8 mouse cellular contexts compared by ENCODE assay signal in the genomic region with DNA sequence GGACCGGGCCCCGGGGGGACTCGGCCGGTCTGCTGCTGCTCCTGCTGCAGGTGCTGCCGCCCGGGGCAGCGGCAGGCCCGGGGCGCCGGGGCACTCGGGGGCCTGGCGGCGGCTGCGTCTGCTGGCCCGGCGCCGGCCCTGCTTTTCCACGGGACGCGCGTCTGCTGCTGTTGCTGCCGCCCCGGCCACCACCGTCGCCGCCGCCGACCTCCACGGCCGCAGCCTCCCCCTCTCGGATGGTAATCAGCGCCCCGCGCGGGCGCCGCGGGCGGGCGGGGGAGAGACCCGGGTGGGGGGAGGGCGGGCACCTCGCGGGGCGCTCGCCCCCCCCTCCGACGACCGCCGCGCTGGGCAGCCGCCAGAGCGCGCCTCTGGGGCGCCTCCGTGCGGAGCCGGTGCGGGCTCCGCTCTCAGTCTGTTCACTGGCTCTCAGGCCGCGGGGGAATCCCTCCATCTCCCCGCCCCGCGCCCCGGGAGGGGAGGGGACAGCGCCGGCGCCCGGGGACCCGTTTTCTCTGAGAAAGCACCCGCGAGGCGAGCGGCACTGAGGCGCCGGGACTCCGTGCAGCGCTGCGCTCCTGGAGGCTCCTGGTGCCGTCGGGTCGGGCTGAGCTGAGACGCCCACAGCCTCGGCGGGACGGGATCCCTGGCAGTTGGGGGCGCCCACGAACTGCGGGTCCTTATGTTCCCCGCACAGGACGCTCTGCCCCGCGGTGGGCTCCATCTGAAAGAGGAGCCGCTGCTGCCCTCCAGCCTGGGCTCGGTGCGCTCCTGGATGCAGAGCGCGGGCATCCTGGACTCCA. TPM values are rescaled to one million over a fixed set of nuclear protein-coding genes. Genes with fewer than 3 reads are reported as not detected.
DNase-seq lines count a peak whose midpoint lies in the region; ATAC-seq and TF ChIP-seq lines count a peak whose summit lies in the region.

No protein-coding gene starts in this region.

- peak overlapping the region; percentile 16; the same call in 1 of the 2 replicates for H3K27ac ChIP-seq in gastrocnemius, adult 2 months
- H3K27ac ChIP-seq in forebrain, embryonic 10.5 days: peak overlapping the region; percentile 88
- H3K27ac ChIP-seq in hindbrain, embryonic 14.5 days: peak overlapping the region; percentile 85
- no peak overlapping the region for H3K27ac ChIP-seq in liver, embryonic 11.5 days (ENCODE audit: low read depth, low read length)
- H3K27ac ChIP-seq in neural tube, embryonic 12.5 days: peak overlapping the region; percentile 50

- peaks cover 9% of the 10 kb centered on the region for H3K36me3 ChIP-seq in forebrain, embryonic 10.5 days (replicated peaks)
- no peaks in the 10 kb centered on the region for H3K36me3 ChIP-seq in hindbrain, embryonic 14.5 days (replicated peaks; ENCODE audit: control insufficient read depth, insufficient read depth)
- no peaks in the 10 kb centered on the region for H3K36me3 ChIP-seq in liver, embryonic 11.5 days (ENCODE audit: control insufficient read depth, insufficient read depth, low read length)
- H3K36me3 ChIP-seq in neural tube, embryonic 12.5 days: no peaks in the 10 kb centered on the region

- peak; percentile 55 for DNase-seq in gastrocnemius, adult 2 months
- DNase-seq in gastrocnemius, adult 18-20 months (ENCODE audit: low spot score): no peak
- DNase-seq in adrenal gland, adult 2 months: peak; percentile 74
- DNase-seq in forebrain, embryonic 10.5 days (ENCODE audit: extremely low spot score, low spot score): peak; percentile 57
- peak; percentile 67 for DNase-seq in hindbrain, embryonic 14.5 days (ENCODE audit: low spot score)
- DNase-seq in liver, embryonic 11.5 days (ENCODE audit: low spot score): no peak
- DNase-seq in thymus, postnatal 25 days: peak; percentile 31

- peak overlapping the region; percentile 79 for H3K4me2 ChIP-seq in hindbrain, embryonic 14.5 days (replicated peaks)
- peak overlapping the region; percentile 67 for H3K4me2 ChIP-seq in liver, embryonic 11.5 days
- H3K4me2 ChIP-seq in neural tube, embryonic 12.5 days (replicated peaks): peak overlapping the region; percentile 75

- intact Hi-C loops in gastrocnemius, adult 2 months (cut with DNase I): no loop called here

- TF ChIP-seq CTCF in gastrocnemius, adult 2 months (IDR thresholded peaks at IDR 0.05): peak; percentile 23; the same call in 1 of the 2 replicates

- peak overlapping the region; percentile 81 for H3K4me3 ChIP-seq in gastrocnemius, adult 2 months
- peak overlapping the region; percentile 78 for H3K4me3 ChIP-seq in forebrain, embryonic 10.5 days
- H3K4me3 ChIP-seq in hindbrain, embryonic 14.5 days (replicated peaks; ENCODE audit: low read length): peak overlapping the region; percentile 73
- H3K4me3 ChIP-seq in liver, embryonic 11.5 days (ENCODE audit: low read depth, low read length): peak overlapping the region; percentile 71
- peak overlapping the region; percentile 78 for H3K4me3 ChIP-seq in neural tube, embryonic 12.5 days

- peaks cover 66% of the 10 kb centered on the region for H3K27me3 ChIP-seq in forebrain, embryonic 10.5 days (ENCODE audit: poor library complexity, severe bottlenecking)
- peaks cover 5% of the 10 kb centered on the region for H3K27me3 ChIP-seq in hindbrain, embryonic 14.5 days (ENCODE audit: control insufficient read depth, insufficient read depth, low read length)
- peaks cover 70% of the 10 kb centered on the region for H3K27me3 ChIP-seq in liver, embryonic 11.5 days (replicated peaks; ENCODE audit: control insufficient read depth, insufficient read depth, low read length)
- H3K27me3 ChIP-seq in neural tube, embryonic 12.5 days (replicated peaks): no peaks in the 10 kb centered on the region

- under 1% methylated on average over 75 of the region's 99 CpGs for WGBS in forebrain, embryonic 10.5 days
- WGBS in hindbrain, embryonic 14.5 days: 1% methylated on average over 48 of the region's 99 CpGs
- under 1% methylated on average over 74 of the region's 99 CpGs for WGBS in liver, embryonic 11.5 days
- under 1% methylated on average over 76 of the region's 99 CpGs for WGBS in neural tube, embryonic 12.5 days

- H3K4me1 ChIP-seq in forebrain, embryonic 10.5 days: peaks cover 49% of the 10 kb centered on the region
- peaks cover 19% of the 10 kb centered on the region for H3K4me1 ChIP-seq in hindbrain, embryonic 14.5 days (replicated peaks; ENCODE audit: control insufficient read depth, insufficient read depth, low read length)
- H3K4me1 ChIP-seq in liver, embryonic 11.5 days (replicated peaks; ENCODE audit: control insufficient read depth, insufficient read depth, low read length): peaks cover 7% of the 10 kb centered on the region
- H3K4me1 ChIP-seq in neural tube, embryonic 12.5 days: peaks cover 31% of the 10 kb centered on the region

- H3K9me3 ChIP-seq in forebrain, embryonic 10.5 days: no peaks in the 10 kb centered on the region
- H3K9me3 ChIP-seq in hindbrain, embryonic 14.5 days (ENCODE audit: control insufficient read depth, low read length): no peaks in the 10 kb centered on the region
- H3K9me3 ChIP-seq in liver, embryonic 11.5 days (ENCODE audit: control insufficient read depth, low read length): no peaks in the 10 kb centered on the region
- H3K9me3 ChIP-seq in neural tube, embryonic 12.5 days: no peaks in the 10 kb centered on the region

- H3K9ac ChIP-seq in hindbrain, embryonic 14.5 days: peak overlapping the region; percentile 86
- peak overlapping the region; percentile 61 for H3K9ac ChIP-seq in liver, embryonic 11.5 days (ENCODE audit: low read depth, low read length)
- peak overlapping the region; percentile 80 for H3K9ac ChIP-seq in neural tube, embryonic 12.5 days

- peak; percentile 61 for ATAC-seq in hindbrain, embryonic 14.5 days (ENCODE audit: low FRiP score)
- ATAC-seq in liver, embryonic 11.5 days (replicated peaks; ENCODE audit: low FRiP score): peak; percentile 56; the same call in 1 of the 2 replicates
- ATAC-seq in neural tube, embryonic 12.5 days (ENCODE audit: low FRiP score, low read depth): peak; percentile 69

RNA-seq across cellular contexts. Expression of gene Ebf4, which starts 0.6 kb away (rescaled TPM):
- total RNA-seq in gastrocnemius, adult 2 months (2021): under 1 TPM; 0.26 to 0.47 TPM
- under 1 TPM; 0.27 to 0.43 TPM for total RNA-seq in gastrocnemius, adult 18-20 months (2021)
- 1 to 10 TPM; 3.3 to 3.9 TPM for total RNA-seq in adrenal gland, adult 2 months (2021)
- 12.1 and 15.3 TPM in 2 replicates for polyA plus RNA-seq in adrenal gland, adult 2 months (2012; rRNA removed)
- 0.79 and 0.80 TPM in 2 replicates for polyA plus RNA-seq in forebrain, embryonic 10.5 days (2016; fragmentation: Nextera tagmentation; extraction: Ambion mirVana)
- 4.4 and 4.5 TPM in 2 replicates for polyA plus RNA-seq in hindbrain, embryonic 14.5 days (2014; fragmentation: Nextera tagmentation; extraction: Ambion mirVana)
- 0.78 and 0.81 TPM in 2 replicates for polyA plus RNA-seq in liver, embryonic 11.5 days (2014; fragmentation: Nextera tagmentation; extraction: Ambion mirVana)
- polyA plus RNA-seq in neural tube, embryonic 12.5 days (2016; fragmentation: Nextera tagmentation; extraction: Ambion mirVana): 3.8 and 4.3 TPM in 2 replicates

RNA-seq across cellular contexts. Expression of gene Idh3b, which starts 11.2 kb away (rescaled TPM):
- total RNA-seq in gastrocnemius, adult 2 months (2021): 100 to 1,000 TPM; 416 to 563 TPM
- 100 to 1,000 TPM; 450 to 457 TPM for total RNA-seq in gastrocnemius, adult 18-20 months (2021)
- total RNA-seq in adrenal gland, adult 2 months (2021): 100 to 1,000 TPM; 522 to 542 TPM
- 195 and 222 TPM in 2 replicates for polyA plus RNA-seq in adrenal gland, adult 2 months (2012; rRNA removed)
- polyA plus RNA-seq in forebrain, embryonic 10.5 days (2016; fragmentation: Nextera tagmentation; extraction: Ambion mirVana): 136 and 139 TPM in 2 replicates
- polyA plus RNA-seq in hindbrain, embryonic 14.5 days (2014; fragmentation: Nextera tagmentation; extraction: Ambion mirVana): 184 and 194 TPM in 2 replicates
- polyA plus RNA-seq in liver, embryonic 11.5 days (2014; fragmentation: Nextera tagmentation; extraction: Ambion mirVana): 184 and 188 TPM in 2 replicates
- 128 and 133 TPM in 2 replicates for polyA plus RNA-seq in neural tube, embryonic 12.5 days (2016; fragmentation: Nextera tagmentation; extraction: Ambion mirVana)

RNA-seq across cellular contexts. Expression of gene Nop56, which starts 21.3 kb away (rescaled TPM):
- total RNA-seq in gastrocnemius, adult 2 months (2021): 10 to 100 TPM; 36.4 to 38.6 TPM
- total RNA-seq in gastrocnemius, adult 18-20 months (2021): 10 to 100 TPM; 23.8 to 29.5 TPM
- 100 to 1,000 TPM in 1 of 2 experiments, 10 to 100 TPM in 1; 83.3 to 111 TPM for total RNA-seq in adrenal gland, adult 2 months (2021)
- 38.7 and 57.7 TPM in 2 replicates for polyA plus RNA-seq in adrenal gland, adult 2 months (2012; rRNA removed)
- polyA plus RNA-seq in forebrain, embryonic 10.5 days (2016; fragmentation: Nextera tagmentation; extraction: Ambion mirVana): 501 and 511 TPM in 2 replicates
- 220 and 244 TPM in 2 replicates for polyA plus RNA-seq in hindbrain, embryonic 14.5 days (2014; fragmentation: Nextera tagmentation; extraction: Ambion mirVana)
- polyA plus RNA-seq in liver, embryonic 11.5 days (2014; fragmentation: Nextera tagmentation; extraction: Ambion mirVana): 516 and 536 TPM in 2 replicates
- polyA plus RNA-seq in neural tube, embryonic 12.5 days (2016; fragmentation: Nextera tagmentation; extraction: Ambion mirVana): 288 and 289 TPM in 2 replicates

Comparison
In these comparisons a context has a peak if more than half of its experiments do, and no peak if none do; other contexts are left out.
1. DNase-seq: peak in gastrocnemius, adult 2 months (single experiment), adrenal gland, adult 2 months (single experiment), forebrain, embryonic 10.5 days (single experiment), hindbrain, embryonic 14.5 days (single experiment) and thymus, postnatal 25 days (single experiment); none in gastrocnemius, adult 18-20 months (single experiment) and liver, embryonic 11.5 days (single experiment).
2. Peak in every context shown above with its lines, with median percentiles within 50 percentile points of each other: H3K4me3 ChIP-seq, ATAC-seq, H3K4me2 ChIP-seq and H3K9ac ChIP-seq.